In genomic region chr10:59490920-59491319, GRCm38 (mm10) we compare ENCODE assay signal across 10 mouse cellular contexts. TPM values are rescaled to one million over a fixed set of nuclear protein-coding genes. Genes with fewer than 3 reads are reported as not detected.
DNase-seq lines count a peak whose midpoint lies in the region; ATAC-seq and TF ChIP-seq lines count a peak whose summit lies in the region.
"Had no signal": no experiment of that assay in that cellular context is flagged by ENCODE, and none has a peak within 500 bp of the region (broad histone marks: within the 10 kb centered on the region; RNA-seq: fewer than 3 reads in every experiment).

No protein-coding gene starts in this region.

- H3K36me3 ChIP-seq in kidney, adult 2 months (ENCODE audit: control insufficient read depth, insufficient read depth, low read length) = no peaks in the 10 kb centered on the region
- peaks cover 3% of the 10 kb centered on the region; the same call in 1 of the 2 replicates for H3K36me3 ChIP-seq in kidney, embryonic 14.5 days (ENCODE audit: control insufficient read depth, insufficient read depth, low read length)
- H3K36me3 ChIP-seq in MEL (ENCODE audit: control insufficient read depth in 1 of 2, insufficient read depth in 2 of 2, low read length in 2 of 2) = no peaks in the 10 kb centered on the region

- TF ChIP-seq EP300 in MEL (IDR thresholded peaks at IDR 0.05; ENCODE audit: low read depth in 1 of 2, low read length in 2 of 2) = no peak

- H3K79me2 ChIP-seq in MEL (ENCODE audit: control insufficient read depth, insufficient read depth, low read length, poor library complexity) = no peaks in the 10 kb centered on the region

- DNase-seq in kidney, adult 2 months = peak; percentile 50
- DNase-seq in 416B (ENCODE audit: low read depth) (peak; percentile 50), MEL (ENCODE audit: low read depth, low spot score) (peak; percentile 13)
- DNase-seq in kidney, postnatal 10 days = peak; percentile 36
- DNase-seq in neural tube, embryonic 10.5 days (ENCODE audit: extremely low spot score, low spot score) = no peak
- DNase-seq in urinary bladder, postnatal 10 days (ENCODE audit: low spot score) = no peak
- DNase-seq: gastrocnemius, postnatal 36 days had no signal

- H3K27ac ChIP-seq in kidney, adult 2 months (ENCODE audit: insufficient read depth, low read depth, low read length) = no peak overlapping the region
- H3K27ac ChIP-seq in kidney, embryonic 14.5 days (ENCODE audit: low read depth, low read length) = no peak overlapping the region
- no peak overlapping the region for H3K27ac ChIP-seq in MEL (ENCODE audit: control insufficient read depth, low read depth, low read length)
- H3K27ac ChIP-seq: macrophage had no signal

- H3K4me1 ChIP-seq in kidney, adult 2 months (ENCODE audit: control insufficient read depth, insufficient read depth, low read length) = no peaks in the 10 kb centered on the region
- H3K4me1 ChIP-seq in kidney, embryonic 14.5 days (ENCODE audit: control insufficient read depth, insufficient read depth, low read length) = no peaks in the 10 kb centered on the region
- H3K4me1 ChIP-seq in MEL (ENCODE audit: control insufficient read depth in 1 of 2, insufficient read depth in 2 of 2, low read length in 2 of 2) = no peaks in the 10 kb centered on the region

- H3K27me3 ChIP-seq in kidney, adult 2 months (replicated peaks; ENCODE audit: control insufficient read depth, insufficient read depth, low read length) = no peaks in the 10 kb centered on the region
- H3K27me3 ChIP-seq in kidney, embryonic 14.5 days (ENCODE audit: control insufficient read depth, insufficient read depth, low read length) = no peaks in the 10 kb centered on the region
- no peaks in the 10 kb centered on the region for H3K27me3 ChIP-seq in MEL (ENCODE audit: control insufficient read depth in 1 of 2, insufficient read depth in 2 of 2, low read length in 2 of 2)

- no peak for TF ChIP-seq POLR2A in kidney, adult 2 months (IDR thresholded peaks at IDR 0.05; ENCODE audit: low read depth, low read length)
- no peak for TF ChIP-seq POLR2A in MEL (IDR thresholded peaks at IDR 0.05; ENCODE audit: control insufficient read depth in 1 of 2, insufficient read depth in 1 of 2, low read depth in 1 of 2, low read length in 2 of 2, poor library complexity in 1 of 2)

- TF ChIP-seq RAD21 in MEL (IDR thresholded peaks at IDR 0.05; ENCODE audit: low read depth, low read length) = peak; percentile 47

- ATAC-seq in kidney, embryonic 14.5 days (ENCODE audit: low FRiP score, low TSS enrichment) = no peak
- no peak for ATAC-seq in megakaryocyte progenitor cell, adult 5-6 weeks (replicated peaks; ENCODE audit: poor library complexity)

- H3K4me3 ChIP-seq in kidney, adult 2 months (ENCODE audit: insufficient read depth, low read depth, low read length) = no peak overlapping the region
- H3K4me3 ChIP-seq in kidney, embryonic 14.5 days (ENCODE audit: low read length) = no peak overlapping the region
- H3K4me3 ChIP-seq in MEL (ENCODE audit: control insufficient read depth in 1 of 2, insufficient read depth in 1 of 2, low read depth in 2 of 2, low read length in 2 of 2) = no peak overlapping the region

- TF ChIP-seq CTCF in kidney, adult 2 months (conservative IDR thresholded peaks at IDR 0.05; ENCODE audit: insufficient read depth, insufficient read length, low read depth, low read length) = peak; percentile 60
- peak in 2 of 3 experiments; percentile 15 to 42; a peak in 2 of 6 replicates for TF ChIP-seq CTCF in MEL (IDR thresholded peaks at IDR 0.05 in 2 of 3, conservative IDR thresholded peaks at IDR 0.05 in 1 of 3; ENCODE audit: control insufficient read depth in 1 of 3, insufficient read depth in 1 of 3, low read depth in 2 of 3, low read length in 3 of 3, poor library complexity in 1 of 3, severe bottlenecking in 1 of 3)

- H3K9me3 ChIP-seq in kidney, embryonic 14.5 days (ENCODE audit: control insufficient read depth, low read length) = peaks cover 16% of the 10 kb centered on the region; the same call in 1 of the 2 replicates
- H3K9me3 ChIP-seq in MEL (replicated peaks; ENCODE audit: insufficient read depth, low read length) = no peaks in the 10 kb centered on the region

- H3K4me2 ChIP-seq in kidney, embryonic 14.5 days (replicated peaks; ENCODE audit: low read depth, low read length) = no peak overlapping the region

- H3K9ac ChIP-seq in kidney, embryonic 14.5 days (ENCODE audit: low read depth, low read length) = no peak overlapping the region
- no peak overlapping the region for H3K9ac ChIP-seq in MEL (ENCODE audit: control insufficient read depth, low read depth, low read length, poor library complexity, severe bottlenecking)

- WGBS in kidney, adult 2 months = 76% methylated on average over 8 of the region's 8 CpGs
- WGBS in kidney, embryonic 14.5 days = 82% methylated on average over 8 of the region's 8 CpGs

TF ChIP-seq in MEL, 35 proteins besides CTCF, POLR2A, EP300 and RAD21:
- TF ChIP-seq MYC (IDR thresholded peaks at IDR 0.05; ENCODE audit: low read depth, low read length) (no peak), ZKSCAN1 (IDR thresholded peaks at IDR 0.05; ENCODE audit: low read depth, low read length) (no peak), GATA1 (IDR thresholded peaks at IDR 0.05; ENCODE audit: low read depth, low read length) (no peak), HCFC1 (IDR thresholded peaks at IDR 0.05; ENCODE audit: low read depth, low read length) (no peak), POLR2AphosphoS5 (IDR thresholded peaks at IDR 0.05; ENCODE audit: borderline replicate concordance, low read depth, low read length) (no peak), ETS1 (IDR thresholded peaks at IDR 0.05; ENCODE audit: low read depth, low read length) (no peak), ZNF384 (IDR thresholded peaks at IDR 0.05; ENCODE audit: low read depth, low read length) (peak; percentile 40; the same call in 1 of the 2 replicates), NELFE (IDR thresholded peaks at IDR 0.05; ENCODE audit: low read depth, low read length) (no peak), SMC3 (IDR thresholded peaks at IDR 0.05; ENCODE audit: low read depth, low read length) (peak; percentile 40), USF1 (IDR thresholded peaks at IDR 0.05; ENCODE audit: low read depth, low read length) (no peak), NRF1 (IDR thresholded peaks at IDR 0.05; ENCODE audit: insufficient read depth, low read depth, low read length, poor library complexity, severe bottlenecking) (no peak), JUND (IDR thresholded peaks at IDR 0.05; ENCODE audit: low read depth, low read length) (no peak)
TF ChIP-seq in MEL: peak in this region for 2.

RNA-seq across cellular contexts. Expression of gene Oit3, which starts 49.3 kb away (rescaled TPM):
- polyA plus RNA-seq in kidney, adult 2 months (2012; rRNA removed) = 1.0 and 1.4 TPM in 2 replicates
- polyA plus RNA-seq in kidney, embryonic 14.5 days (2014; fragmentation: Nextera tagmentation; extraction: Ambion mirVana) = 1.9 and 2.3 TPM in 2 replicates
- total RNA-seq in MEL (2012; rRNA removed) = not detected in 2 replicates
- polyA plus RNA-seq in MEL (2012; ENCODE audit: insufficient read depth in 1 of 2, insufficient read length in 2 of 2, low read depth in 1 of 2, low replicate concordance in 2 of 2, missing spikeins in 1 of 2) = under 1 TPM in 1 of 2 experiments, not detected in 1; 0.07 TPM
- total RNA-seq in megakaryocyte progenitor cell, adult 5-6 weeks (2015) = 1.0 TPM in 1 of 2 replicates, not detected in the other
- total RNA-seq in megakaryocyte progenitor cell, adult 5-6 weeks (2017) = 0.21 TPM in 1 of 2 replicates, not detected in the other

Comparison
In these comparisons a context has a peak if more than half of its experiments do, and no peak if none do; other contexts are left out.
1. DNase-seq: peak in kidney, adult 2 months (single experiment), 416B (single experiment), MEL (single experiment) and kidney, postnatal 10 days (single experiment); none in neural tube, embryonic 10.5 days (single experiment) and urinary bladder, postnatal 10 days (single experiment).